Mouse (Mus musculus) G1E (cell line): ENCODE results near the gene Jazf1. TPM values are rescaled to one million over a fixed set of nuclear protein-coding genes. Genes with fewer than 3 reads are reported as not detected.

ENCODE experiments used
- ATAC-seq: 2 replicates; pipeline ENCODE4 v1.8.0; 2016; ENCODE audit warnings: mild to moderate bottlenecking; ENCODE audit not compliant: insufficient number of reproducible peaks, poor library complexity, low FRiP score, severe bottlenecking; ENCODE audit errors: extremely low read depth
- DNase-seq: peaks from one replicate; pipeline ENCODE4 v3.0.0; 2012; ENCODE audit warnings: low spot score
- H3K27me3 ChIP-seq: 2 replicates; pipeline ENCODE4 v1.6.1; 2012; ENCODE audit warnings: mild to moderate bottlenecking, low read length, inconsistent platforms; ENCODE audit not compliant: insufficient read depth
- H3K36me3 ChIP-seq: replicated peaks from 2 replicates; pipeline ENCODE3; 2012; ENCODE audit warnings: mild to moderate bottlenecking, inconsistent platforms
- H3K4me1 ChIP-seq: 2 replicates; pipeline ENCODE4 v1.6.1; 2012; ENCODE audit warnings: low read depth, low read length, inconsistent platforms, mixed read lengths; ENCODE audit not compliant: insufficient read depth
- H3K4me3 ChIP-seq: 2 replicates; pipeline ENCODE4 v1.5.1; 2012; ENCODE audit warnings: low read depth, mild to moderate bottlenecking, inconsistent platforms, low read length, moderate library complexity, mixed read lengths
- H3K9me3 ChIP-seq: replicated peaks from 2 replicates; pipeline ENCODE4 v1.6.1; 2012; ENCODE audit warnings: inconsistent platforms
- CTCF ChIP-seq: IDR thresholded peaks from 2 replicates; pipeline ENCODE4 v1.5.1; 2012; ENCODE audit warnings: low read depth, low read length, inconsistent platforms, mixed read lengths
- GATA1 ChIP-seq: IDR thresholded peaks from 2 replicates; pipeline ENCODE4 v1.6.1; 2012; ENCODE audit warnings: borderline replicate concordance, low read length, inconsistent platforms, mixed read lengths
- GATA2 ChIP-seq: IDR thresholded peaks from 2 replicates; pipeline ENCODE4 v1.6.1; 2012; ENCODE audit warnings: low read depth, low read length, inconsistent platforms, borderline replicate concordance
- POLR2AphosphoS5 ChIP-seq: IDR thresholded peaks from 2 replicates; pipeline ENCODE4 v1.6.1; 2012; ENCODE audit warnings: low read depth, low read length, inconsistent platforms; ENCODE audit not compliant: insufficient replicate concordance
- TAL1 ChIP-seq: conservative IDR thresholded peaks from 2 replicates; pipeline ENCODE4 v1.6.1; 2012; ENCODE audit warnings: low read depth, low read length, inconsistent platforms, mixed read lengths
- polyA plus RNA-seq: library from polyadenylated mRNA; stranded (reverse); fragments of >175 nt; gene quantifications from 2 replicates; pipeline ENCODE4 v1.2.3, GENCODE M21; 2012
- total RNA-seq, 2 experiments: library from RNA; stranded (forward) in 1 of 2; stranded (reverse) in 1 of 2; fragments of 200-1000 nt in 1 of 2; fragments of >200 nt in 1 of 2; fragmentation: Nextera tagmentation in 1 of 2; gene quantifications; 2 replicates each; pipeline ENCODE4 v1.2.3; 2014 to 2017

The Jazf1 gene
- total and polyA plus RNA-seq, 3 experiments: not detected

GRCm38 (mm10) chr6:52730338-52730737 lies 338.1 kb downstream of the Jazf1 start:
- ATAC-seq: no peak

GRCm38 (mm10) chr6:52724805-52725439 lies 343.5 kb downstream of the Jazf1 start:
- no peak for DNase-seq
- no peaks in the 10 kb centered on the region for H3K9me3 ChIP-seq

More at GRCm38 (mm10) chr6:52730338-52730737, 338.1 kb downstream of the Jazf1 start:
- H3K9me3 ChIP-seq: no peaks in the 10 kb centered on the region
- H3K4me3 ChIP-seq: no peak overlapping the region
- DNase-seq: no peak
- peaks cover 53% of the 10 kb centered on the region for H3K36me3 ChIP-seq
- H3K27me3 ChIP-seq: no peaks in the 10 kb centered on the region
- TF ChIP-seq TAL1 (no peak), GATA1 (no peak), POLR2AphosphoS5 (no peak), GATA2 (no peak), CTCF (no peak)
- H3K4me1 ChIP-seq: peaks cover 5% of the 10 kb centered on the region

More at GRCm38 (mm10) chr6:52724805-52725439, 343.5 kb downstream of the Jazf1 start:
- H3K4me3 ChIP-seq: no peak overlapping the region
- no peak for TF ChIP-seq TAL1
- no peak for TF ChIP-seq GATA1
- no peak for TF ChIP-seq POLR2AphosphoS5
- TF ChIP-seq CTCF: peak; percentile 89
- TF ChIP-seq GATA2: no peak
- no peak for ATAC-seq
- peaks cover 50% of the 10 kb centered on the region for H3K36me3 ChIP-seq
- H3K27me3 ChIP-seq: no peaks in the 10 kb centered on the region
- peaks cover 5% of the 10 kb centered on the region for H3K4me1 ChIP-seq

Other genes with a start within 250 kb of the Jazf1 start
- not detected in 2 replicates for gene Creb5, start 218.6 kb upstream of the Jazf1 start, total RNA-seq (2014; fragmentation: Nextera tagmentation)
- gene Creb5, start 218.6 kb upstream of the Jazf1 start, total RNA-seq (2017): 0.17 and 0.44 TPM in 2 replicates
- gene Creb5, start 218.6 kb upstream of the Jazf1 start, polyA plus RNA-seq: not detected in 2 replicates